Mouse (Mus musculus): ENCODE measurements around the gene Gm10282. TPM values are rescaled to one million over a fixed set of nuclear protein-coding genes. Genes with fewer than 3 reads are reported as not detected.

Gene Gm10282
- polyA plus RNA-seq, 1 experiment from 2014 or later, result 14.3 TPM

- 0 out of 2 replicates have a peak overlapping the region, but pooled peaks have one; percentile 48 for H3K4me3 ChIP-seq
- H3K27me3 ChIP-seq, result peaks cover 63% of the 10 kb centered on the region
- H3K4me2 ChIP-seq, result peak overlapping the region; percentile 25
- no peak overlapping the region for H3K27ac ChIP-seq (replicated peaks)
- H3K9ac ChIP-seq, result no peak overlapping the region; the same call in 1 of the 2 replicates
- WGBS, result 91% methylated on average over 20 of the region's 20 CpGs
- H3K9me3 ChIP-seq, result no peaks in the 10 kb centered on the region
- no peak for ATAC-seq (ENCODE audit: low read depth)
- no peaks in the 10 kb centered on the region for H3K36me3 ChIP-seq
- peaks cover 22% of the 10 kb centered on the region for H3K4me1 ChIP-seq (replicated peaks)
These were observed 16.8 kb upstream of the Gm10282 start for GRCm38 (mm10) chr8:72321635-72322441.

GRCm38 (mm10) chr8:72320803-72321583 lies 15.9 kb upstream of the Gm10282 start:
- WGBS, result 56% methylated on average over 25 of the region's 25 CpGs
- peaks cover 63% of the 10 kb centered on the region for H3K27me3 ChIP-seq
- H3K27ac ChIP-seq (replicated peaks), result no peak overlapping the region
- peak overlapping the region; percentile 84 for H3K4me2 ChIP-seq
- peaks cover 28% of the 10 kb centered on the region for H3K4me1 ChIP-seq (replicated peaks)
- ATAC-seq (ENCODE audit: low read depth), result no peak
- H3K9me3 ChIP-seq, result no peaks in the 10 kb centered on the region
- peak overlapping the region; percentile 65; the same call in 1 of the 2 replicates for H3K9ac ChIP-seq
- H3K36me3 ChIP-seq, result no peaks in the 10 kb centered on the region
- H3K4me3 ChIP-seq, result peak overlapping the region; percentile 48

GRCm38 (mm10) chr8:72319921-72320802 lies 15.1 kb upstream of the Gm10282 start:
- Histone ChIP-seq H3K27ac (replicated peaks) (no peak overlapping the region), H3K36me3 (no peaks in the 10 kb centered on the region), H3K4me2 (peak overlapping the region; percentile 84), H3K27me3 (peaks cover 63% of the 10 kb centered on the region), H3K4me3 (peak overlapping the region; percentile 48), H3K9ac (peak overlapping the region; percentile 65), H3K9me3 (no peaks in the 10 kb centered on the region), H3K4me1 (replicated peaks) (peaks cover 28% of the 10 kb centered on the region)
- no peak for ATAC-seq (ENCODE audit: low read depth)
- 6% methylated on average over 53 of the region's 55 CpGs for WGBS

- H3K4me3 ChIP-seq, result peak overlapping the region; percentile 48
- H3K9me3 ChIP-seq, result no peaks in the 10 kb centered on the region
- ATAC-seq (ENCODE audit: low read depth), result peak; percentile 28; the same call in 1 of the 2 replicates
- H3K36me3 ChIP-seq, result no peaks in the 10 kb centered on the region
- peak overlapping the region; percentile 84 for H3K4me2 ChIP-seq
- under 1% methylated on average over 41 of the region's 48 CpGs for WGBS
- H3K4me1 ChIP-seq (replicated peaks), result peaks cover 28% of the 10 kb centered on the region
- H3K9ac ChIP-seq, result peak overlapping the region; percentile 65
- H3K27me3 ChIP-seq, result peaks cover 63% of the 10 kb centered on the region
- H3K27ac ChIP-seq (replicated peaks), result no peak overlapping the region
These were observed 14.3 kb upstream of the Gm10282 start for GRCm38 (mm10) chr8:72319397-72319796.

GRCm38 (mm10) chr8:72318801-72319322 lies 13.8 kb upstream of the Gm10282 start, which contains the start of gene Klf2:
TSS of gene Klf2 (plus strand) at chr8:72319033.
- under 1% methylated on average over 41 of the region's 46 CpGs for WGBS
- Histone ChIP-seq H3K36me3 (no peaks in the 10 kb centered on the region), H3K9me3 (no peaks in the 10 kb centered on the region), H3K4me3 (peak within 1 kb of the TSS; percentile 48), H3K4me2 (peak within 1 kb of the TSS; percentile 84), H3K9ac (peak within 1 kb of the TSS; percentile 65), H3K27ac (replicated peaks) (no peak within 1 kb of the TSS), H3K27me3 (peaks cover 63% of the 10 kb centered on the region), H3K4me1 (replicated peaks) (peaks cover 28% of the 10 kb centered on the region)
- ATAC-seq (ENCODE audit: low read depth), result peak; percentile 94

- no peak overlapping the region for H3K27ac ChIP-seq (replicated peaks)
- H3K9me3 ChIP-seq, result no peaks in the 10 kb centered on the region
- no peak overlapping the region for H3K9ac ChIP-seq
- H3K4me1 ChIP-seq (replicated peaks), result peaks cover 28% of the 10 kb centered on the region
- no peak overlapping the region for H3K4me3 ChIP-seq
- no peak for ATAC-seq (ENCODE audit: low read depth)
- no peak overlapping the region for H3K4me2 ChIP-seq
- 54% methylated on average over 5 of the region's 5 CpGs for WGBS
- no peaks in the 10 kb centered on the region for H3K36me3 ChIP-seq
- peaks cover 54% of the 10 kb centered on the region for H3K27me3 ChIP-seq
These were observed 12.8 kb upstream of the Gm10282 start for GRCm38 (mm10) chr8:72317741-72318301.

GRCm38 (mm10) chr8:72316053-72316695 lies 11.1 kb upstream of the Gm10282 start:
- ATAC-seq (ENCODE audit: low read depth), result no peak
- Histone ChIP-seq H3K4me2 (no peak overlapping the region), H3K9me3 (no peaks in the 10 kb centered on the region), H3K4me1 (replicated peaks) (peaks cover 30% of the 10 kb centered on the region), H3K27ac (replicated peaks) (no peak overlapping the region), H3K4me3 (no peak overlapping the region), H3K9ac (no peak overlapping the region), H3K27me3 (peaks cover 37% of the 10 kb centered on the region), H3K36me3 (no peaks in the 10 kb centered on the region)
- WGBS, result 21% methylated on average over 10 of the region's 10 CpGs

GRCm38 (mm10) chr8:72312926-72313518 lies 8.0 kb upstream of the Gm10282 start:
- H3K36me3 ChIP-seq, result no peaks in the 10 kb centered on the region
- ATAC-seq (ENCODE audit: low read depth), result no peak
- H3K27me3 ChIP-seq, result peaks cover 10% of the 10 kb centered on the region
- 88% methylated on average over 3 of the region's 3 CpGs for WGBS
- H3K4me3 ChIP-seq, result no peak overlapping the region
- no peak overlapping the region for H3K27ac ChIP-seq (replicated peaks)
- H3K4me1 ChIP-seq (replicated peaks), result peaks cover 21% of the 10 kb centered on the region
- H3K4me2 ChIP-seq, result no peak overlapping the region
- no peak overlapping the region for H3K9ac ChIP-seq
- H3K9me3 ChIP-seq, result no peaks in the 10 kb centered on the region

GRCm38 (mm10) chr8:72310849-72311506 lies 5.9 kb upstream of the Gm10282 start:
- Histone ChIP-seq H3K27me3 (no peaks in the 10 kb centered on the region), H3K9me3 (no peaks in the 10 kb centered on the region), H3K4me2 (no peak overlapping the region), H3K9ac (no peak overlapping the region), H3K36me3 (no peaks in the 10 kb centered on the region), H3K27ac (replicated peaks) (no peak overlapping the region), H3K4me1 (replicated peaks) (peaks cover 11% of the 10 kb centered on the region), H3K4me3 (no peak overlapping the region)
- WGBS, result 49% methylated on average over 8 of the region's 8 CpGs
- ATAC-seq (ENCODE audit: low read depth), result peak; percentile 55

GRCm38 (mm10) chr8:72308276-72308675 lies 3.2 kb upstream of the Gm10282 start:
- no peak overlapping the region for H3K9ac ChIP-seq
- no peaks in the 10 kb centered on the region for H3K36me3 ChIP-seq
- no peaks in the 10 kb centered on the region for H3K27me3 ChIP-seq

More at GRCm38 (mm10) chr8:72308276-72308675, 3.2 kb upstream of the Gm10282 start:
- 50% methylated on average over 6 of the region's 6 CpGs for WGBS
- ATAC-seq (ENCODE audit: low read depth), result no peak
- Histone ChIP-seq H3K4me3 (no peak overlapping the region), H3K27ac (replicated peaks) (no peak overlapping the region), H3K4me1 (replicated peaks) (peaks cover 10% of the 10 kb centered on the region), H3K4me2 (no peak overlapping the region), H3K9me3 (no peaks in the 10 kb centered on the region)

All from neural tube, embryonic 13.5 days (tissue).